Mouse (Mus musculus) ES-E14 (cell line): ENCODE data around the gene Itpk1. TPM values are rescaled to one million over a fixed set of nuclear protein-coding genes. Genes with fewer than 3 reads are reported as not detected.

ENCODE experiments used
- DNase-seq: peaks from one replicate; pipeline ENCODE4 v3.0.0-alpha.2; 2013; ENCODE audit warnings: low read depth, low spot score
- H3K27ac ChIP-seq: 2 replicates; pipeline ENCODE4 v1.5.1; 2012; ENCODE audit warnings: low read depth, mild to moderate bottlenecking, low read length, moderate library complexity, mixed read lengths; ENCODE audit not compliant: poor library complexity, insufficient read depth, severe bottlenecking
- H3K36me3 ChIP-seq: 2 replicates; pipeline ENCODE4 v1.6.1; 2012; ENCODE audit warnings: mild to moderate bottlenecking, low read length, moderate library complexity, mixed read lengths; ENCODE audit not compliant: control insufficient read depth, poor library complexity, insufficient read depth, severe bottlenecking
- H3K4me1 ChIP-seq, 2 experiments: fragments of 150-350 bp in 1 of 2; sonication (generic) in 1 of 2; 2 replicates each; pipeline ENCODE4 v1.6.1; 2012; ENCODE audit warnings: low read length in 2 of 2, mild to moderate bottlenecking in 1 of 2, mixed read lengths in 1 of 2; ENCODE audit not compliant: control insufficient read depth in 2 of 2, insufficient read depth in 2 of 2, poor library complexity in 1 of 2
- H3K4me3 ChIP-seq, 2 experiments: fragments of 150-350 bp in 1 of 2; sonication (generic) in 1 of 2; 2 replicates each; pipeline ENCODE4 v1.5.1; 2012; ENCODE audit warnings: low read length in 2 of 2, low read depth in 1 of 2, mild to moderate bottlenecking in 1 of 2, mixed read lengths in 1 of 2; ENCODE audit not compliant: insufficient read depth in 1 of 2, poor library complexity in 1 of 2, severe bottlenecking in 1 of 2
- H3K9ac ChIP-seq: 2 replicates; pipeline ENCODE4 v1.6.1; 2012; ENCODE audit warnings: low read depth, mild to moderate bottlenecking, low read length, mixed read lengths; ENCODE audit not compliant: poor library complexity, insufficient read depth, severe bottlenecking
- H3K9me3 ChIP-seq: fragments of 150-350 bp; sonication (generic); 2 replicates; pipeline ENCODE4 v1.6.1; 2012; ENCODE audit warnings: low read depth, mild to moderate bottlenecking, low read length; ENCODE audit not compliant: control insufficient read depth, insufficient read depth
- CHD2 ChIP-seq: IDR thresholded peaks from 2 replicates; pipeline ENCODE4 v1.6.1; 2014; ENCODE audit warnings: mild to moderate bottlenecking, low read depth, low read length, inconsistent platforms
- HCFC1 ChIP-seq: IDR thresholded peaks from 2 replicates; pipeline ENCODE4 v1.6.1; 2012; ENCODE audit warnings: low read length, inconsistent platforms, borderline replicate concordance; ENCODE audit not compliant: insufficient read depth
- MAFK ChIP-seq: IDR thresholded peaks from 2 replicates; pipeline ENCODE4 v1.6.1; 2014; ENCODE audit warnings: mild to moderate bottlenecking, low read depth, low read length, inconsistent platforms; ENCODE audit not compliant: insufficient read depth
- ZC3H11A ChIP-seq: IDR thresholded peaks from 2 replicates; pipeline ENCODE4 v1.6.1; 2012; ENCODE audit warnings: low read depth, mild to moderate bottlenecking, inconsistent platforms, low read length, borderline replicate concordance
- ZNF384 ChIP-seq: IDR thresholded peaks from 2 replicates; pipeline ENCODE4 v1.6.1; 2012; ENCODE audit warnings: low read depth, low read length, inconsistent platforms
- in situ Hi-C, 2 experiments: fragments of 600-800 bp; cut with MboI; formaldehyde crosslinking; loops; one replicate each; pipeline ENCODE4 v1.15.1; 2025; ENCODE audit warnings: low sequenced_read_pairs in 2 of 2, inconsistent platforms in 1 of 2; ENCODE audit not compliant: unreplicated experiment in 2 of 2
- total RNA-seq: library from RNA; depleted of rRNA; stranded (reverse); fragments of 300-350 nt; gene quantifications from 2 replicates; pipeline ENCODE4 v1.2.3, GENCODE M21; 2012

Gene Itpk1
- total RNA-seq, 1 experiment: 33.1 TPM

DNA sequence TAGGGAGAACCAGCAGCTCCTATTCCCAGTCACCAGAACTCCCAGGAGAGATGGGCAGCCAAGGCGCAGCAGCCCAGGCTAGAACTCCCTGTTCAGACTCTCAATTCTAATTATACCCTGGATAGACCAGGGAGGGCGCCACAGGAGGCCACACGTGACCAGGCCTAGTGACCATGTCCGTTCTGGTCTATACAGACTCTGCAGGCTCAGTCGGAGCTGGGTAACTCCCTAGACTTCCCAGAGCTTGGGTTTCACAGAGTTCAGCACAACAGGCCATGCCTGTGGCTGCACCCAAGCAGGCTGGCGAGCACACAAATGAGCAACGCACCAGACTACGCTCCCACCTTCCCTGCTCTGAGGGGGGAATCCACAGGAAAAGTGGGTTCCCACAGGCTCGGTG, 110.1 kb downstream of the Itpk1 start:
- TF ChIP-seq CHD2 (no peak), ZC3H11A (no peak), ZNF384 (no peak), HCFC1 (no peak), MAFK (no peak)
- in situ Hi-C loops: no loop called here
- peaks cover 0 to 19% of the 10 kb centered on the region in 2 experiments; a peak in 2 of 4 replicates for H3K4me1 ChIP-seq
- H3K27ac ChIP-seq: no peak overlapping the region
- no peak for DNase-seq
- peaks cover 16% of the 10 kb centered on the region for H3K36me3 ChIP-seq
- no peaks in the 10 kb centered on the region for H3K9me3 ChIP-seq
- no peak overlapping the region for H3K4me3 ChIP-seq
- no peak overlapping the region for H3K9ac ChIP-seq

DNA sequence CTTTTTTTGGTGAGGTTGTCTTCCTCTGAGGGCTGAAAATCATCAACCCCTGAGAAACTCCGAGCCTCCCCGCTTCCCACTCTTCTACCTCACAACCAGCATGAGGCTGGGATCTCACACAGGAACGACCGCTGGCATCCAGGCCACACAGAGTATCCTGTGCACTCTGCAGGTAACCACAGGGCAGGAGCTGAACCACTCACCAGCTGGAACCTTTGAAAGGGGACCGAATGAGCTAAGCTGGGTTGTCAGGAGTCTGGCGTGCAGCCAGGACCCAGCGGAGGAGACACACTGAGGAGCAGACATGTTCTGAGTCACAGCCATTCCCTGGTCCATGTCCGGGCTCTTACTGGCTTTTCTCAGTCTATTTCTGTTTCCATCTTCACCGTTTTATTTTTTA, 111.0 kb downstream of the Itpk1 start:
- no peak overlapping the region for H3K4me3 ChIP-seq
- H3K9me3 ChIP-seq: no peaks in the 10 kb centered on the region
- DNase-seq: no peak
- H3K27ac ChIP-seq: no peak overlapping the region
- H3K9ac ChIP-seq: no peak overlapping the region
- H3K4me1 ChIP-seq: peaks cover 0 to 14% of the 10 kb centered on the region in 2 experiments; a peak in 1 of 4 replicates
- TF ChIP-seq HCFC1 (no peak), ZNF384 (no peak), ZC3H11A (no peak), CHD2 (no peak), MAFK (no peak)
- peaks cover 16% of the 10 kb centered on the region for H3K36me3 ChIP-seq
- in situ Hi-C loops: no loop called here

- TF ChIP-seq ZNF384: no peak
- in situ Hi-C loops: no loop called here
- no peak overlapping the region for H3K27ac ChIP-seq
- no peak overlapping the region for H3K4me3 ChIP-seq
- H3K4me1 ChIP-seq: peaks cover 0 to 14% of the 10 kb centered on the region in 2 experiments; a peak in 1 of 4 replicates
- peaks cover 33% of the 10 kb centered on the region for H3K36me3 ChIP-seq
- H3K9me3 ChIP-seq: no peaks in the 10 kb centered on the region
- no peak for DNase-seq
- no peak overlapping the region for H3K9ac ChIP-seq
These were observed 113.9 kb downstream of the Itpk1 start for GRCm38 (mm10) chr12:102590711-102591360.

GRCm38 (mm10) chr12:102587106-102587505, 117.6 kb downstream of the Itpk1 start:
- in situ Hi-C loops: no loop called here
- no peak overlapping the region for H3K27ac ChIP-seq

More at GRCm38 (mm10) chr12:102587106-102587505, 117.6 kb downstream of the Itpk1 start:
- H3K4me1 ChIP-seq: 0 out of 4 replicates have a peak, but pooled peaks cover 0 to 8% of the 10 kb centered on the region in 2 experiments
- no peak overlapping the region for H3K4me3 ChIP-seq
- H3K9me3 ChIP-seq: no peaks in the 10 kb centered on the region
- TF ChIP-seq ZNF384: no peak
- no peak for TF ChIP-seq HCFC1
- TF ChIP-seq ZC3H11A: no peak
- TF ChIP-seq CHD2: no peak
- TF ChIP-seq MAFK: no peak
- H3K36me3 ChIP-seq: peaks cover 51% of the 10 kb centered on the region
- no peak overlapping the region for H3K9ac ChIP-seq
- no peak for DNase-seq
